Mouse (Mus musculus) midbrain, embryonic 15.5 days (tissue): ENCODE results near the gene Cnot10. TPM values are rescaled to one million over a fixed set of nuclear protein-coding genes. Genes with fewer than 3 reads are reported as not detected.
A peak's percentile ranks its signal among the peaks of the same experiment; 100 is the strongest.

Experiments
- ATAC-seq: fragments of 200-750 bp; cut with Nextera tagmentation; replicated peaks from 2 replicates; pipeline ENCODE4 v1.8.0; 2017; ENCODE audit warnings: moderate TSS enrichment
- H3K27ac ChIP-seq: fragments of 300-500 bp; sonication (generic); 2 replicates; pipeline ENCODE4 v1.5.1; 2015; ENCODE audit warnings: mild to moderate bottlenecking, inconsistent platforms
- H3K27me3 ChIP-seq: fragments of 300-500 bp; sonication (generic); replicated peaks from 2 replicates; pipeline ENCODE4 v1.6.1; 2015; ENCODE audit warnings: inconsistent platforms
- H3K36me3 ChIP-seq: fragments of 300-500 bp; sonication (generic); replicated peaks from 2 replicates; pipeline ENCODE4 v1.6.1; 2015; ENCODE audit warnings: inconsistent platforms
- H3K4me1 ChIP-seq: fragments of 300-500 bp; sonication (generic); 2 replicates; pipeline ENCODE4 v1.6.1; 2015; ENCODE audit warnings: inconsistent platforms
- H3K4me2 ChIP-seq: fragments of 300-500 bp; sonication (generic); 2 replicates; pipeline ENCODE4 v1.6.1; 2015; ENCODE audit warnings: inconsistent platforms, mild to moderate bottlenecking, moderate library complexity
- H3K4me3 ChIP-seq: fragments of 300-500 bp; sonication (generic); 2 replicates; pipeline ENCODE4 v1.5.1; 2015; ENCODE audit warnings: mild to moderate bottlenecking, inconsistent platforms
- H3K9ac ChIP-seq: fragments of 300-500 bp; sonication (generic); 2 replicates; pipeline ENCODE4 v1.6.1; 2015; ENCODE audit warnings: mild to moderate bottlenecking, inconsistent platforms
- H3K9me3 ChIP-seq: fragments of 300-500 bp; sonication (generic); 2 replicates; pipeline ENCODE4 v1.6.1; 2016; ENCODE audit warnings: inconsistent platforms
- WGBS: fragments of 180-500 bp; shearing (Covaris S2); methylation state at CpG from one replicate; pipeline ENCODE4 v1.1.7; 2015; ENCODE audit warnings: mixed read lengths; 5-methylcytosine and 5-hydroxymethylcytosine counted together
- polyA plus RNA-seq: library from polyadenylated mRNA; unstranded; fragments of >200 nt; fragmentation: Nextera tagmentation; extraction: Ambion mirVana; gene quantifications from 2 replicates; pipeline ENCODE4 v1.2.1, GENCODE M21; 2015

Gene Cnot10
- polyA plus RNA-seq, 1 experiment from 2014 or later = 61.0 TPM

DNA sequence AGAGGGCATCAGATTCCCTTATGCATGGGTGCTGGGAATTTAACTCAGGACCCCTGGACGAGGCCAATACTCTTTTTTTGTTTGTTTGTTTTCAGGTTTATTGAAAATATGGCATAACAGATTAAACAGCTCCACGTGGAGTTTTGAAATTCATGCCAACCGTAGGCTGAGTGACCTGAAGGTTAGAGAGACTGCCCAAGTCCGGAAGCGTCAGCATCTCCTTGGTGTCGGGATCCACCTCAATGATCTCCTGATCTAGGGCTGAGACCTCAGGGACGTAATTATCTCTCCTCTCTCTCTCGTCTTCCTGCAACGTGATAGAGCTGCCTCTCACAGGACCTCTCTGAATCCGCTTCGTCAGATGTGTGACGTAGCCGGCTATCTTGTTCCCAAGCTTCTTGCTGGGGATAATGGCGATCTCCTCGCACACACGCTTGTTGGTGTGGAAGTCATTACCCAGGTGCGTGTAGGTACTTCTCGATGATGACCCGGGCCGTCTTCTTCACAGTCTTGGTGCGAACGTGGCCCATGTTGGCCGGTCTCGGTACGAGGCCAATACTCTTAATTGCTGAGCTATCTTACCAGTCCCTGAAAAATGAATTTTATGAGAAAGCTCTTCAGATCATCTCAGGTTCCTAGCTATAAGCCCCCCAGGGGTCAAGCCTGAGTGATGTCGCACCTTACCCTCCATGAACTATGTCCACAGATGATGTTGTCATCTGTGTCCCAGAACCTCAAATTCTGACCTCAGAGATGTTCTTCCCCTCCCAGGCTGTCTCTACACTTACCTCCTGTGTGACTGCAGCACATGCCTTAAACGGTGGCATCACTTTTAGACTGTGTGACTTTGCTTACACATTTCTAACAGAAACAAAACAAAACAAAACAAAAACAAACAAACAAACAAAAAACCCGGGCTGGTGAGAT is 7.8 kb upstream of the Cnot10 start:
- no peak overlapping the region for H3K9ac ChIP-seq
- ATAC-seq = no peak
- WGBS = 84% methylated on average over 28 of the region's 28 CpGs

DNA sequence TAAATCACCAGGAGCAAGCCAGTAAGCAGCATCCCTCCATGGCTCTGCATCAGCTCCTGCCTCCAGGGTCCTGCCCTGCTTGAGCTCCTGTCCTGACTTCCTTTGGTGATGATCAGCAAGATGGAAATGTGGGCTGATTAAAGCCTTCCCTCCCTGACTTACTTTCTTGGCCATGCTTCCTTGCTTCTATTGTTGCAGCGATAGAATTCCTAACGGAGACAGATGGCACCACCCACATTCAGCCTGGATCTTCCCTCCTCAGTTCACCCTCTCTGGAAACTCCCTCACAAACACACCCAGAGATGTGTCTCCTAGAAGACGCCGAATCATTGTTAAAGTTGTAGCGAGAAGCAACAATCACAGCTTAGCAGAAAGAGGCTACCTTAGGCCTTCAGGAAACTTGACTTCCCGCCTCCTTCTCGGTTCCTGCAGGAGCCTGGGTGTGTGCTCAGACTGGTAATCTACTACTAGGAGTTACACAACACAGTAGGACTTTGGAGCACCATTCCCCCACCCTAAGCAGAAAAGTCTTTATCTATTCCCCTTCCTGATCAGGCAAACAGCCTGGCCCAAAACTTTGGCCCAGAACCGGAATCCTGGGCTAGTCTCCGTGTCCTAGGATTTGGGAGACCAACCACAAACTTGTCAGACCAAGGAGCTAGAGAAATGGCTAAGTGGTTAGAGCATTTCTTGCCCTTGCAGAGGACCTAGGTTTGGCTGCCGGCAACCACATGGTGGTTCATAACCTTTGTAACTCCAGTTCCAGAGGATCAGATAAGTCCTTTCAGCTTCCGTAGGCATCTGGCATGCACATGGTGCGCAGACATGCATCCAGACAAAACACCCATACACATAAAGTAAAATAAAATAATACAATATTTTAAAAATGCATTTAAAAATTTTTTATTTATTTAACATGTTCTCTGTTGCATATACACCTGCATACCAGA is 6.8 kb upstream of the Cnot10 start:
- Histone ChIP-seq H3K4me2 (no peak overlapping the region), H3K4me3 (no peak overlapping the region), H3K9ac (no peak overlapping the region), H3K27me3 (peaks cover 21% of the 10 kb centered on the region), H3K9me3 (no peaks in the 10 kb centered on the region), H3K27ac (no peak overlapping the region), H3K4me1 (no peaks in the 10 kb centered on the region), H3K36me3 (no peaks in the 10 kb centered on the region)
- WGBS = 85% methylated on average over 12 of the region's 12 CpGs
- no peak for ATAC-seq

More for the DNA sequence above, 7.8 kb upstream of the Cnot10 start:
- Histone ChIP-seq H3K9me3 (no peaks in the 10 kb centered on the region), H3K36me3 (no peaks in the 10 kb centered on the region), H3K4me1 (no peaks in the 10 kb centered on the region), H3K4me3 (no peak overlapping the region), H3K27me3 (peaks cover 21% of the 10 kb centered on the region), H3K27ac (no peak overlapping the region), H3K4me2 (no peak overlapping the region)

DNA sequence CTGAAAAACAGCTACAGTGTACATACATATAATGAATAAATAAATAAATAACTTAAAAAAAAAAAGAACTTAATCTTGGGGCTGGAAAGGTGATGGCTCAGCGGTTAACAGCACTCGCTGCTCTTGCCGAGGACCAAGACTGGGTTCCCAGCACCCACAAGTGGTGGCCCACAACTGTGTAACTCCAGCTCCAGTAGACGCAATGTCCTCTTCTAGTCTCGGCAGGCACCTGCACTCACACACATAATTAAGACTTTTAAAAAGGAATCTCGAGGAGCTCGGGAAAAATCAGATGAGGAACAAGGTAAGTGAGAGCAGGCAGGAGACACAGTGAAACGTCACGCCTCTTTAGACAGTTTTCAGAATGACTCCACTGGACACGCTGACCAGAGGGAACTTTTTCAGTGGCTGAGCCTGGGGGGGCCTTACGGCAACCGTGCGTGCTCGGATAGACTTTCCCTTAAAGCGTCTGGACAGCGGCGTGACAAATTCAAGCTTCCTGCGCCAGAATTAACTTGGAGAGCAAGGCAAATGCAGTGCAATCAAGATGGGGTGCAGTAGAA is 717 bp downstream of the Cnot10 start:
- Histone ChIP-seq H3K27me3 (peaks cover 15% of the 10 kb centered on the region), H3K9ac (peak overlapping the region; percentile 78), H3K4me1 (peaks cover 25% of the 10 kb centered on the region), H3K9me3 (no peaks in the 10 kb centered on the region), H3K4me3 (peak overlapping the region; percentile 97), H3K36me3 (no peaks in the 10 kb centered on the region), H3K27ac (peak overlapping the region; percentile 87), H3K4me2 (peak overlapping the region; percentile 95)
- ATAC-seq = peak; percentile 10
- 18% methylated on average over 18 of the region's 18 CpGs for WGBS

DNA sequence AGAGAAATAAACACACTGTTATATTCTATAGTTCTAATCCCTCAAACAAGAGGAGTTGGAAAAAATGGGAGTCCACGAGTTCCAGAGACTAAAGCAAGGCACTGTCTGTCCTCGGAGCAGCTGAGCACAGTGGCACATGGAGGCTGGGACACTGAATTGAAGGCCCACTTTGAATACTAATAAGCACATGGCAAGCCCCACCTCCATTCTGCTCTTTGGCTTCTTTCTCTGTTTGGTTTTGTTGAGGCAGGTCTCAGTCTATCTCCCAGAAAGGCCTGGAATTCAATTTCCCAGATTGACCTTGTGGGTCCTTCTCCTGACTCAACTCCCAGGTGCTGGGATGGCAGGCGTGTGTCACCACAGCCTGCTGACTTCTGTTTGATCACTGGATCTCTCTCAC is 3.2 kb downstream of the Cnot10 start:
- no peak overlapping the region for H3K9ac ChIP-seq
- no peaks in the 10 kb centered on the region for H3K9me3 ChIP-seq
- ATAC-seq = no peak
- H3K4me1 ChIP-seq = peaks cover 25% of the 10 kb centered on the region
- no peaks in the 10 kb centered on the region for H3K27me3 ChIP-seq
- no peak overlapping the region for H3K4me3 ChIP-seq
- no peaks in the 10 kb centered on the region for H3K36me3 ChIP-seq
- H3K27ac ChIP-seq = no peak overlapping the region
- H3K4me2 ChIP-seq = no peak overlapping the region
- WGBS = 75% methylated on average over 3 of the region's 3 CpGs

DNA sequence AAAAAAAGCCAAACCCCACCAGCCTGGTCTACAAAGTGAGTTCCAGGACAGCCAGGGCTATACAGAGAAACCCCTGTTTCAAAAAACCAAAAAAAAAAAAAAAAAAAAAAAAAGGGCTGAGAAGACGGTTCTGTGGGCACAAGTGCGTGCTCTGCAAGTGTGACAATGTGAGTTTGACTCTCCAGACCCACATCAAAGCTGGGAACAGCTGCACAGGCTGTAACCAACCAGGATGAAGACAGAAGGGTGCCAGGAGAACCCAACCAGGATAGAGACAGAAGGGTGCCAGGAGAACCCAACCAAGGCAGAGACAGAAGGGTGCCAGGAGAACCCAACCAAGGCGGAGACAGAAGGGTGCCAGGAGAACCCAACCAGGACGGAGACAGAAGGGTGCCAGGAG is 3.8 kb downstream of the Cnot10 start:
- no peak overlapping the region for H3K9ac ChIP-seq
- H3K36me3 ChIP-seq = no peaks in the 10 kb centered on the region
- H3K27me3 ChIP-seq = no peaks in the 10 kb centered on the region
- no peak overlapping the region for H3K4me3 ChIP-seq
- H3K4me2 ChIP-seq = no peak overlapping the region
- no peaks in the 10 kb centered on the region for H3K9me3 ChIP-seq
- no peak for ATAC-seq
- 98% methylated on average over 4 of the region's 4 CpGs for WGBS
- H3K27ac ChIP-seq = no peak overlapping the region
- H3K4me1 ChIP-seq = peaks cover 25% of the 10 kb centered on the region

DNA sequence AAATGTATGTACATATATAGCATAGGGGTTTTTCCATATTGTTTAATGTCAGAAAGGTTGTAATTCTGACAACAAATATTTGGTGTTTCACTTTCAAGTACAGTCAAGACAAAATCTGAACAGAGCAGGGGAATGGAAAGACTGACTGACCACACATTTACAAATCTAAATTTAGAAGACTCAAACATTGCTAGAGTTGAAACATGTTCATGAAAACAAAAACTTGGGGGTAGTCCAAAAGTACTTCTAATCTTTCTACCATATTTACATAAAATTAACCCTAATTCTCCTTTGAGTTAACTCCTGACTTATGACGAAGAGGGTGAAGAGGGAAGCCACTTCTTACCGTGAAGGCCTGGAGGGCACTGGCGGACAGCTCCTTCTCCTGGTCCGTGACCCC is 7.7 kb downstream of the Cnot10 start:
- Histone ChIP-seq H3K36me3 (peaks cover 19% of the 10 kb centered on the region; the same call in 1 of the 2 replicates), H3K9me3 (no peaks in the 10 kb centered on the region), H3K4me3 (no peak overlapping the region), H3K27me3 (no peaks in the 10 kb centered on the region), H3K9ac (no peak overlapping the region), H3K4me1 (peaks cover 8% of the 10 kb centered on the region), H3K27ac (no peak overlapping the region), H3K4me2 (no peak overlapping the region)
- no peak for ATAC-seq
- WGBS = 78% methylated on average over 4 of the region's 4 CpGs

DNA sequence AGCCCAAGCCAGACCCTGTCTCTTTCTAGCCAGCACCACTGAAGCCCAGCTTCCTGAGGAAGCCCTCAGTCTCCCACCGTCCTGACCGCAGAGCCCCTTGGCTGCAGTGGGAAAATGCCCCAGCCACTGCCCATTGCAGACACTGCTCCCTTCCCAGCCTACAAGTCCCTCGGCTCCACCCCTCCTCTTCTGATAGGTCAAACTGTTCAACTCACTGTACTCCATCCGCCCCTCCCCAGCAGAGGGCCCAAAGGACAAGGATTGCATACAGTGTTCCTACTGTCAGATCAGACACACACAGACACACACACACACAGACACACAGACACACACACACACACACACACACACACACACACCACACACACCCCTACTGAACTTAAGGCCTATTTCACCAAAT is 13.3 kb downstream of the Cnot10 start:
- H3K27ac ChIP-seq = no peak overlapping the region

DNA sequence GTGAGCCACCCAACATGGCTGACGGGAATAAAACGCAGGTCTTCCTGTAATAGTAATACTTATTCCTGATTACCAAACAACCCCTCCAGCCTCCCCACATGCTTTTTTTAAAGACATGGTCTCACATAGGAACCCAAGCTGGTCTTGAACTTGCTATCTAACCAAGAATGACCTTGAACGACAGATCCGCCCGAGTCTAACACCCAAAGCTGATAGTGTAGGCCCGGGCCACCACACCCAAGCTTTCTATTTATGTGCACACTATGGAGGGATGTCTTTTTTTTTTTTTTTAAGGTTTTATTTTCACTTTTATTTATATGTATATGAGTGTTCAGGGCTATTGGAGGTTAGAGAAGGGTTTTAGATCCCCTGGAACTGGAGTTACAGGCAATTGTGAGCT is 15.8 kb downstream of the Cnot10 start:
- H3K27ac ChIP-seq = no peak overlapping the region
- H3K36me3 ChIP-seq = peaks cover 59% of the 10 kb centered on the region
- no peak overlapping the region for H3K9ac ChIP-seq
- no peak for ATAC-seq
- no peaks in the 10 kb centered on the region for H3K4me1 ChIP-seq
- no peaks in the 10 kb centered on the region for H3K27me3 ChIP-seq
- no peak overlapping the region for H3K4me2 ChIP-seq
- 96% methylated on average over 6 of the region's 6 CpGs for WGBS
- H3K9me3 ChIP-seq = no peaks in the 10 kb centered on the region
- H3K4me3 ChIP-seq = no peak overlapping the region

More for the DNA sequence above, 13.3 kb downstream of the Cnot10 start:
- no peak overlapping the region for H3K4me2 ChIP-seq
- H3K9me3 ChIP-seq = no peaks in the 10 kb centered on the region
- H3K4me3 ChIP-seq = no peak overlapping the region
- H3K36me3 ChIP-seq = peaks cover 56% of the 10 kb centered on the region
- H3K4me1 ChIP-seq = no peaks in the 10 kb centered on the region
- no peaks in the 10 kb centered on the region for H3K27me3 ChIP-seq
- no peak overlapping the region for H3K9ac ChIP-seq
- WGBS = 91% methylated on average over 4 of the region's 4 CpGs
- ATAC-seq = no peak

DNA sequence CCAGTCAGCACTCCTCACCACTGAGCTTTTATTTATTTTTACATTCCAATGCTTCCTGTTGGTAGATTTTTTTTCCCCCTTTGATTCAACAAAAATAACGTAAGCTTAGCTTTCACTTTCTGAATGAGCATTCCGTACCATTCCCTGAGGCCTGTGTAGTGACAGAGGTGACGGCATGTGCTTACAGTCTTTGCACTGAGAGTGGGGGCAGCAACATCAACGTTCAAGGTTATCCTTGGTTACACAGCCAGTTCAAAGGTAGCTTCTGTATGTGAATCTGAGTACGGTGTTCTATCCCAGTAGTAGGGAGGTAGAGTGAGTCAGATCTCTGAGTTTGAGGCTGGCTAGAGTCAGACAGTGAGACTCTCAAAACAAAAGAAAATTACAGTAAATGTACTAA is 18.8 kb downstream of the Cnot10 start:
- Histone ChIP-seq H3K4me2 (no peak overlapping the region), H3K9ac (no peak overlapping the region), H3K4me3 (no peak overlapping the region), H3K27ac (no peak overlapping the region), H3K4me1 (no peaks in the 10 kb centered on the region), H3K9me3 (no peaks in the 10 kb centered on the region), H3K27me3 (no peaks in the 10 kb centered on the region), H3K36me3 (peaks cover 51% of the 10 kb centered on the region)
- 88% methylated on average over 5 of the region's 5 CpGs for WGBS
- ATAC-seq = no peak

DNA sequence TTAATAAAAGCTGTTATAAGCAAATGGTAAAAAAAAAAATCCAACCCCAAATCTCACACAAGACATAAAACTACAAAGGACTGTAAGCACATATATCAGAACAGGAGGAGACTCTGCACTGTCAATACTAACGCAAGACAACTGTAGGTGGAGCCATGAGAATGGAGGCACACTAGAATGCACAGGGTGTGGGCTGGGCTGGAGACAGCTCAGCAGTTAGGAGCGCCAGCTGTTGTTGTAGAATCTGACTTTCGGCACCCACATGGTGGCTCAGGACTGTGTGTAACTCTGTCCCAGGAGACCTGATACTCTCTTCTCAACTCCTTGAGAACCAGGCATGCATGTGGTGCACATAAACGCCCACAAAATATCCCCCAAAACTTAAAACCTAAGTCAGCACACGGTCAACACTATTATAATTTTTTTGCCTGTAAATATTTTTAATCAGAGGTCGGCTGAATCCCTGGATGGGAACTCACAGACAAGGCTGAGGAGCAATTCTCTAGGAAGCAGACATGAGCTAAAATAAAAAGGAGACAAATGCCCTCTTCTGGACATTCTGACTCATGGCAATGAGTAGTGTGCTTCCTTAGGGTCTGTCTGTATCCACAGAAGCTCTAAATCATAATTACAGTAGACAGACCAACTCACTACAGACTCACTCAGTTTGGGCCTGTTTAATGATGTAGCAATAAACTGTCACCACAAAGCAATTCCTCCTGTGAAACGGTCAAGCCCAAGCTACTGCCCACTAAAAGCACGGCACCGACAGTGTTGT is 25.6 kb downstream of the Cnot10 start:
- H3K36me3 ChIP-seq = peaks cover 51% of the 10 kb centered on the region
- 88% methylated on average over 9 of the region's 9 CpGs for WGBS
- no peak overlapping the region for H3K4me2 ChIP-seq

DNA sequence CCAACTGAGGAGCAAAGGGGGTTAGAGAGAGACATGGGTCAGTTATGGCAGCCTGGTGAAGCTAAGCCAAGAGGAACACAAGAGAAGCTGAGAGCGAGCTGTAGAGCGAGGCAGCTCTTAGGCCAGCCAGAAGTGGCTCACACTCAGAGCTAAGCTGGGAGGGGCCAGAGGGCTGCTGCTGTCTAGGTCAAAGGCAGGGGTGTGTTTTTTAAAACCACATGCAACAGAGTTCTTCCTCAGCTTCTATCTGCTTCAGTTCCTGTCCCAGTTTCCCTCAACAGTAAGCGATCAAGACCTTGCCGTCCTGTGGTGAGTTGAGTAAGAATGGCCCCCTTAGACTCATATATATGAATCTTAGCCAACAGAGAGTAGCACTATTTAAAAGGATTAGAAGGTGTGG is 27.0 kb downstream of the Cnot10 start:
- H3K4me3 ChIP-seq = no peak overlapping the region
- 98% methylated on average over 4 of the region's 4 CpGs for WGBS

More for the DNA sequence above, 25.6 kb downstream of the Cnot10 start:
- Histone ChIP-seq H3K27me3 (no peaks in the 10 kb centered on the region), H3K27ac (no peak overlapping the region), H3K9me3 (no peaks in the 10 kb centered on the region), H3K9ac (no peak overlapping the region), H3K4me3 (no peak overlapping the region), H3K4me1 (no peaks in the 10 kb centered on the region)
- ATAC-seq = no peak

More for the DNA sequence above, 27.0 kb downstream of the Cnot10 start:
- Histone ChIP-seq H3K27me3 (no peaks in the 10 kb centered on the region), H3K9me3 (no peaks in the 10 kb centered on the region), H3K36me3 (peaks cover 60% of the 10 kb centered on the region), H3K4me1 (no peaks in the 10 kb centered on the region), H3K27ac (no peak overlapping the region), H3K9ac (no peak overlapping the region), H3K4me2 (no peak overlapping the region)
- ATAC-seq = no peak
